Mouse (Mus musculus) C2C12 (cell line): ENCODE measurements around the gene Fto. TPM values are rescaled to one million over a fixed set of nuclear protein-coding genes. Genes with fewer than 3 reads are reported as not detected.

Experiments
- H3K27me3 ChIP-seq: one replicate; pipeline ENCODE4 v1.6.1; 2011; ENCODE audit not compliant: control insufficient read depth, insufficient read depth, insufficient read length
- H3K36me3 ChIP-seq: one replicate; pipeline ENCODE4 v1.6.1; 2011; ENCODE audit not compliant: control insufficient read depth, insufficient read depth
- H3K4me3 ChIP-seq: one replicate; pipeline ENCODE4 v1.5.1; 2011; ENCODE audit warnings: mild to moderate bottlenecking, control low read depth; ENCODE audit not compliant: poor library complexity, insufficient read depth, severe bottlenecking
- H3K79me2 ChIP-seq: one replicate; pipeline ENCODE4 v1.6.1; 2011; ENCODE audit not compliant: control insufficient read depth, insufficient read depth
- H3K79me3 ChIP-seq: one replicate; pipeline ENCODE4 v1.6.1; 2011; ENCODE audit warnings: low read depth, control low read depth
- H3ac ChIP-seq: one replicate; pipeline ENCODE3; 2011; ENCODE audit warnings: low read depth; ENCODE audit not compliant: control insufficient read depth, insufficient read length
- CEBPB ChIP-seq: IDR thresholded peaks from one replicate; pipeline ENCODE4 v1.6.1; 2011; ENCODE audit warnings: low read depth, mild to moderate bottlenecking, control low read depth, moderate library complexity
- CTCF ChIP-seq: IDR thresholded peaks from one replicate; pipeline ENCODE4 v1.5.1; 2011; ENCODE audit not compliant: control insufficient read depth, insufficient read depth, insufficient read length
- FOSL1 ChIP-seq: IDR thresholded peaks from one replicate; pipeline ENCODE4 v1.8.0; 2011; ENCODE audit warnings: mild to moderate bottlenecking, low read length; ENCODE audit not compliant: poor library complexity, insufficient read depth, severe bottlenecking
- MAX ChIP-seq: IDR thresholded peaks from one replicate; pipeline ENCODE4 v1.6.1; 2011; ENCODE audit warnings: mild to moderate bottlenecking, control low read depth
- MYOD1 ChIP-seq: IDR thresholded peaks from one replicate; pipeline ENCODE4 v1.6.1; 2011; ENCODE audit warnings: low read depth; ENCODE audit not compliant: control insufficient read depth, insufficient read length
- MYOG ChIP-seq: IDR thresholded peaks from one replicate; pipeline ENCODE4 v1.6.1; 2011; ENCODE audit not compliant: control insufficient read depth, insufficient read length; ENCODE audit errors: extremely low read depth
- USF1 ChIP-seq: IDR thresholded peaks from one replicate; pipeline ENCODE4 v1.6.1; 2011; ENCODE audit warnings: low read depth, mild to moderate bottlenecking, control low read depth, moderate library complexity
- polyA plus RNA-seq: library from polyadenylated mRNA; unstranded; fragments of >200 nt; fragmentation: generic; extraction: Trizol; gene quantifications from one replicate; pipeline ENCODE4 v1.2.1, GENCODE M21; 2012; ENCODE audit warnings: missing spikeins

Fto gene
- polyA plus RNA-seq, 1 experiment = 39.1 TPM

DNA sequence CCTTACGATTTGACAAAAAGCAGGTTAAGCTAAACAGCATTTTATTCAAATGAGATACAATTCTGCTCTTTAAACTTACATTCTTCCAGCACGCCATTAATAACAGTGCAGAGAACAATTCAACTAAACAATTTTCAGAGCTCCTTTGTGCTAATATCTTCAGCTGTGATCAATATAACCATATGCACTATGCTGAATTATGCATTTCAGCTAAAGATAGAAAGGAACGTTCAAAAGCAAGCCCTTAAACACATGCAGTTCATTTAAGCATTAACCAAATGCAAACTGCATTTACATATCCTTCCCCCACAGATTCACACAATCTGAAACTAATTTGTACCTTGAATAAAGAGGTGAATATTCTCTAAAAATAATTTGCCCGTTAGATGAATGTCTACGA is 35.3 kb upstream of the Fto start:
- Histone ChIP-seq H3ac (no peak overlapping the region), H3K79me3 (no peaks in the 10 kb centered on the region), H3K4me3 (no peak overlapping the region)

DNA sequence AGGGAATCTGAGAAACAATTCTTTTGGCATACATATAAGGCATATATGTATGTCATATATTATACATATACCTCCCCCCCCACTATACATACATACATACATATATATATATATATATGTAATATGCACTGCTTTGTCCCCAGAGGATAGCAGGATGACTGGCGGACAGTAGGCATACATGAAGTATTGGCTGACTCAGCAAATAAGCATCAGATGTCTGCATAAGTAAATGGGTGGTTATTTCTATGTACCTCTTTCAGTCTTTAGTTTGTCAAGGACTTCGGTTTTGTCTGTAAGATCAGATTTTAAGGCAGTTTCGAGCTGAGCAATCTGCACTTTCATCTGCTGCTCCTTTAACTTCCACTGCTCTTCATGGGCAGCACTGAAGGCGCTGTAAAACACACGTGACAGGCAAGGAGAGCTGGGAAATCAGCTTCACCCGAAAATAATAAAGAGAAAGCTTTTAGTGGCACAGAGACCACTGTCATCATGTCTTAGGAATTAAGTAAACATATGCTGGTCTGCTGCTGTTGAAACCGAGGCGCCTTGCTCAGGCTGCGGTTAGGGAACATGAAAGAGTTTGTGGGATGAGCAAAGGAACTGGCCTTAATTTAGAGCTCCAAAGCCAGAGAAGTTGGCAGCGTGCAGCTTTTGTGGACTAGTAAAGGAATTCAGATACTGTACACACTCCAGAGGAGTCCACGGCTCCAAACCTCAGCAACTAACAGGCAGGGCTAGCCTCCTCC is 32.7 kb upstream of the Fto start:
- Histone ChIP-seq H3K27me3 (no peaks in the 10 kb centered on the region), H3ac (no peak overlapping the region), H3K36me3 (no peaks in the 10 kb centered on the region), H3K79me3 (no peaks in the 10 kb centered on the region), H3K79me2 (no peaks in the 10 kb centered on the region), H3K4me3 (no peak overlapping the region)
- TF ChIP-seq USF1 (peak; percentile 88), CEBPB (peak; percentile 1), MYOD1 (no peak)

More for the DNA sequence above, 35.3 kb upstream of the Fto start:
- no peaks in the 10 kb centered on the region for H3K27me3 ChIP-seq
- no peaks in the 10 kb centered on the region for H3K79me2 ChIP-seq
- H3K36me3 ChIP-seq = peaks cover 6% of the 10 kb centered on the region
- TF ChIP-seq MAX = no peak
- TF ChIP-seq MYOD1 = no peak
- TF ChIP-seq CEBPB = no peak
- TF ChIP-seq MYOG = no peak
- TF ChIP-seq CTCF = no peak
- TF ChIP-seq FOSL1 = no peak
- TF ChIP-seq USF1 = no peak

DNA sequence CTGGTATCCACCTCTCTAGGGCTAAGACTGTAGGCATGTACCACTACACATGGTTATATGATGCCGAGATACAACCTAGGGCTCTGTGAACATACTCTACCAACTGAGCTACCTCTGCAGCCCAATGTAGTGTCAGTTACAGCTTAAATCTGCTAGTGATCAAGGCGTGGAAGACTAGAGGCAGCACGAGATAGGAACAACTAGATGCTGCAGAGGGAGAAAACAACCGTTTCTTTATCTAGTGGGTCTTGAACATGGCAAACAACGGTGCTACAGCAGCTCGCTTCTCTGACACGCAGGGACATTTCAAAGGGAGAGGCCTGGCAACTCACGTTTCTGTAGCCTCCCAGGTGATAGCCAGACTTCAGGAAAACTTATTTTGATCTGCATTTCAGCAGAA is 31.8 kb upstream of the Fto start:
- Histone ChIP-seq H3K36me3 (peaks cover 3% of the 10 kb centered on the region), H3ac (no peak overlapping the region), H3K4me3 (no peak overlapping the region), H3K27me3 (no peaks in the 10 kb centered on the region), H3K79me3 (no peaks in the 10 kb centered on the region), H3K79me2 (no peaks in the 10 kb centered on the region)
- TF ChIP-seq CTCF = no peak
- no peak for TF ChIP-seq MAX
- TF ChIP-seq FOSL1 = no peak
- no peak for TF ChIP-seq USF1
- no peak for TF ChIP-seq MYOG
- TF ChIP-seq CEBPB = no peak
- no peak for TF ChIP-seq MYOD1

DNA sequence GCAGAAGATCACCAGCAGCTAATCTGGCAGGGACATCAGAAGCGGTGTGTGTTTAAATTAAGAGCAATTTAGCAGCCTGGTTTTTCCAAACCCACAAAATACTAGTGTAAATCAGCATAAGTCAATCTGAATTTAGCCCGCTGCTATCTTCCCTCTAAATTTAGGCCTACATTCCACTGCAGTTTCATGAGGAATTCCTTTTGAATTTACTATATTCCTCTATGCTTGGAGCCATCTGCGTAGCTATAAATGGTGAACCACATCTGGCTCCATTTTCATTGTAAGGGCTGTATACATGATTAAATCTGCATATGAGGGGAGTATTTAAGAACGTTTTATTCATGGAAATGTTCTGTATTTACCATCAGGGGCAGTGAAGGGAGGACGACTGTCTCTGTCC is 30.7 kb upstream of the Fto start:
- H3K36me3 ChIP-seq = peaks cover 4% of the 10 kb centered on the region
- no peaks in the 10 kb centered on the region for H3K27me3 ChIP-seq
- no peak overlapping the region for H3ac ChIP-seq
- H3K79me3 ChIP-seq = no peaks in the 10 kb centered on the region
- no peaks in the 10 kb centered on the region for H3K79me2 ChIP-seq
- no peak overlapping the region for H3K4me3 ChIP-seq
- TF ChIP-seq MYOD1 (no peak), FOSL1 (no peak), MYOG (no peak), USF1 (no peak), MAX (no peak), CTCF (no peak), CEBPB (no peak)

DNA sequence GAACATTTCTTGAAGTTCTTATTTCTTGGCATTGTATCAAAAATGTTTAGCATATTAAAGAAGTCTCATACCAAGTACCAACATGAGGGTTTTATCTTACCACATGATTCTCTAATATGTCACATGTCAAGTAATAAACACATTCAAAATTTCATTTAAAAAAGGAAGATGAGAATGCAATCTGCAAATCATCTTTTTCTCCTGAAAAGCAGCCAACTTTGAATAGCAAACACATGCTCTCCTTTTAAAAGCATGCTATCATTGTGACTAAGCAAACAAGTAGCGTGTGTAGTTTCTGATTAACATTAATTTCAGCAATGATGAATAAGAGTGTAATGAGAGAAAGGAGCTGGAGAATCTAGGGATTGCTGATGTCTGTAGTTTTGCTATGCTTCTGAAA is 29.5 kb upstream of the Fto start:
- H3K27me3 ChIP-seq = no peaks in the 10 kb centered on the region
- no peak for TF ChIP-seq CTCF
- TF ChIP-seq FOSL1 = no peak
- TF ChIP-seq MYOD1 = no peak
- no peak for TF ChIP-seq MAX
- no peak for TF ChIP-seq MYOG
- no peak for TF ChIP-seq CEBPB
- TF ChIP-seq USF1 = no peak
- H3K4me3 ChIP-seq = no peak overlapping the region
- H3K36me3 ChIP-seq = peaks cover 4% of the 10 kb centered on the region
- no peak overlapping the region for H3ac ChIP-seq
- no peaks in the 10 kb centered on the region for H3K79me2 ChIP-seq
- no peaks in the 10 kb centered on the region for H3K79me3 ChIP-seq

DNA sequence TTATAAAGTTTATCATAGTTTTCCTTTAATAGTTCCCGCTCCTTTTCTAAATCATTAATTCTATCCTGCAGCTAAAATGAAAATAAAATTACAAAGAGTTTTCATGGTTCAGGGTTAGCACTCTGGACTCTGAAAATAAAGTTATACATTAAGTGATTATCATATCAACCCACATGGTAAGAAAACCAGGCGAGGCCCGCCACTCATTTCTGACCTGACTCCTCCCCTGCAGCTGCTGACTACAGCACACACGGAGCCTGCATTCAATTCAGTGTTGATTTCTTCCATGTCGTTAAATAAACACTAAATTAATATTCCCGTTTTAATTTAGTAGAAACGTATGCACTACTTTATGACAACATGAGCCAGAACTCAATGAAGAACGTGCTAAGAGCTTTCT is 27.1 kb upstream of the Fto start:
- H3ac ChIP-seq = no peak overlapping the region
- no peaks in the 10 kb centered on the region for H3K79me3 ChIP-seq
- no peaks in the 10 kb centered on the region for H3K79me2 ChIP-seq
- H3K27me3 ChIP-seq = no peaks in the 10 kb centered on the region
- H3K4me3 ChIP-seq = no peak overlapping the region
- peaks cover 4% of the 10 kb centered on the region for H3K36me3 ChIP-seq
- TF ChIP-seq FOSL1 (no peak), USF1 (no peak), CTCF (no peak), MYOD1 (no peak), MYOG (no peak), MAX (no peak), CEBPB (no peak)
